In genomic region chr9:122012816-122013215, GRCm38 (mm10) we compare ENCODE assay signal across 22 mouse cellular contexts.
"Had no signal": no experiment of that assay in that cellular context is flagged by ENCODE, and none has a peak within 500 bp of the region (broad histone marks: within the 10 kb centered on the region; RNA-seq: fewer than 3 reads in every experiment).

No protein-coding gene starts in this region.

- H3K27ac ChIP-seq: kidney, embryonic 15.5 days; limb, embryonic 10.5 days; limb, embryonic 13.5 days; liver, embryonic 12.5 days; liver, embryonic 15.5 days; lung, embryonic 15.5 days; midbrain, embryonic 10.5 days; neural tube, embryonic 12.5 days; neural tube, embryonic 15.5 days; stomach, postnatal 0 days had no signal

- H3K4me3 ChIP-seq: kidney, embryonic 15.5 days; limb, embryonic 10.5 days; limb, embryonic 13.5 days; liver, embryonic 12.5 days; liver, embryonic 15.5 days; lung, embryonic 15.5 days; megakaryocyte, embryonic 14.5 days; midbrain, embryonic 10.5 days; neural tube, embryonic 12.5 days; neural tube, embryonic 15.5 days had no signal

- DNase-seq: kidney, adult 8-10 months; kidney, postnatal 14 days; kidney, postnatal 4 days; layer of hippocampus, postnatal 36 days; liver; lung, adult 18-20 months; lung, postnatal 10 days; lung, postnatal 36 days; midbrain, embryonic 14.5 days; right cerebral cortex, postnatal 4 days; thymus, postnatal 25 days had no signal
